28 mouse cellular contexts compared by ENCODE assay signal in genomic region chr4:27945351-27945750, GRCm38 (mm10).
DNase-seq lines count a peak whose midpoint lies in the region; ATAC-seq and TF ChIP-seq lines count a peak whose summit lies in the region.
"Had no signal": no experiment of that assay in that cellular context is flagged by ENCODE, and none has a peak within 500 bp of the region (broad histone marks: within the 10 kb centered on the region; RNA-seq: fewer than 3 reads in every experiment).

No protein-coding gene starts in this region.

- H3K4me1 ChIP-seq in forebrain, embryonic 11.5 days (replicated peaks; ENCODE audit: control insufficient read depth, insufficient read depth, low read length), result no peaks in the 10 kb centered on the region
- H3K4me1 ChIP-seq in forebrain, embryonic 13.5 days, result peaks cover 6% of the 10 kb centered on the region; the same call in 1 of the 2 replicates
- peaks cover 26% of the 10 kb centered on the region for H3K4me1 ChIP-seq in hindbrain, embryonic 10.5 days (replicated peaks)
- H3K4me1 ChIP-seq in hindbrain, embryonic 13.5 days (replicated peaks), result no peaks in the 10 kb centered on the region
- H3K4me1 ChIP-seq in midbrain, embryonic 11.5 days (ENCODE audit: control insufficient read depth, insufficient read depth, low read length), result peaks cover 7% of the 10 kb centered on the region
- H3K4me1 ChIP-seq in midbrain, embryonic 16.5 days (ENCODE audit: control insufficient read depth, insufficient read depth, low read length), result peaks cover 2% of the 10 kb centered on the region; the same call in 1 of the 2 replicates
- H3K4me1 ChIP-seq: embryonic facial prominence, embryonic 10.5 days; embryonic facial prominence, embryonic 13.5 days; heart, embryonic 10.5 days; heart, embryonic 13.5 days had no signal

- no peak for TF ChIP-seq CTCF in brain, embryonic 14.5 days (IDR thresholded peaks at IDR 0.05; ENCODE audit: borderline replicate concordance, extremely low read depth, insufficient read depth, insufficient read length)

- 71% methylated on average over 2 of the region's 2 CpGs for WGBS in forebrain, embryonic 11.5 days
- 54% methylated on average over 2 of the region's 2 CpGs for WGBS in forebrain, embryonic 13.5 days
- WGBS in hindbrain, embryonic 10.5 days, result 54% methylated on average over 2 of the region's 2 CpGs
- WGBS in hindbrain, embryonic 13.5 days, result 57% methylated on average over 2 of the region's 2 CpGs
- 52% methylated on average over 2 of the region's 2 CpGs for WGBS in midbrain, embryonic 11.5 days
- WGBS in midbrain, embryonic 16.5 days, result 26% methylated on average over 2 of the region's 2 CpGs

- H3K4me3 ChIP-seq in forebrain, embryonic 11.5 days (ENCODE audit: low read depth, low read length), result no peak overlapping the region
- no peak overlapping the region for H3K4me3 ChIP-seq in forebrain, embryonic 13.5 days
- no peak overlapping the region for H3K4me3 ChIP-seq in hindbrain, embryonic 10.5 days
- no peak overlapping the region for H3K4me3 ChIP-seq in hindbrain, embryonic 13.5 days
- no peak overlapping the region for H3K4me3 ChIP-seq in midbrain, embryonic 11.5 days (ENCODE audit: low read depth, low read length)
- no peak overlapping the region for H3K4me3 ChIP-seq in midbrain, embryonic 16.5 days (ENCODE audit: low read depth, low read length)
- H3K4me3 ChIP-seq: embryonic facial prominence, embryonic 10.5 days; embryonic facial prominence, embryonic 13.5 days; erythroblast, embryonic 14.5 days; heart, adult 2 months; heart, embryonic 10.5 days; heart, embryonic 13.5 days had no signal

- no peaks in the 10 kb centered on the region for H3K36me3 ChIP-seq in forebrain, embryonic 11.5 days (ENCODE audit: control insufficient read depth, insufficient read depth, low read length)
- H3K36me3 ChIP-seq in forebrain, embryonic 13.5 days (ENCODE audit: poor library complexity, severe bottlenecking), result no peaks in the 10 kb centered on the region
- no peaks in the 10 kb centered on the region for H3K36me3 ChIP-seq in hindbrain, embryonic 10.5 days
- no peaks in the 10 kb centered on the region for H3K36me3 ChIP-seq in hindbrain, embryonic 13.5 days
- no peaks in the 10 kb centered on the region for H3K36me3 ChIP-seq in midbrain, embryonic 11.5 days (ENCODE audit: control insufficient read depth, insufficient read depth, low read length)
- no peaks in the 10 kb centered on the region for H3K36me3 ChIP-seq in midbrain, embryonic 16.5 days (ENCODE audit: control insufficient read depth, insufficient read depth, low read length)
- H3K36me3 ChIP-seq: embryonic facial prominence, embryonic 10.5 days; embryonic facial prominence, embryonic 13.5 days; heart, embryonic 10.5 days; heart, embryonic 13.5 days had no signal

- H3K27ac ChIP-seq in forebrain, embryonic 11.5 days (ENCODE audit: low read depth, low read length), result no peak overlapping the region
- no peak overlapping the region for H3K27ac ChIP-seq in forebrain, embryonic 13.5 days
- H3K27ac ChIP-seq in hindbrain, embryonic 10.5 days, result 0 out of 2 replicates have a peak overlapping the region, but pooled peaks have one; percentile 50
- no peak overlapping the region for H3K27ac ChIP-seq in hindbrain, embryonic 13.5 days
- no peak overlapping the region for H3K27ac ChIP-seq in midbrain, embryonic 11.5 days (ENCODE audit: low read depth, low read length)
- H3K27ac ChIP-seq in midbrain, embryonic 16.5 days (ENCODE audit: low read length), result no peak overlapping the region
- H3K27ac ChIP-seq: embryonic facial prominence, embryonic 10.5 days; embryonic facial prominence, embryonic 13.5 days; heart, adult 2 months; heart, embryonic 10.5 days; heart, embryonic 13.5 days had no signal

- H3K4me2 ChIP-seq in forebrain, embryonic 11.5 days (ENCODE audit: low read depth, low read length, severe bottlenecking), result no peak overlapping the region
- H3K4me2 ChIP-seq in forebrain, embryonic 13.5 days, result no peak overlapping the region
- no peak overlapping the region for H3K4me2 ChIP-seq in hindbrain, embryonic 13.5 days
- no peak overlapping the region for H3K4me2 ChIP-seq in midbrain, embryonic 11.5 days
- H3K4me2 ChIP-seq in midbrain, embryonic 16.5 days (ENCODE audit: low read length), result no peak overlapping the region
- H3K4me2 ChIP-seq: embryonic facial prominence, embryonic 13.5 days; heart, embryonic 13.5 days had no signal

- no peaks in the 10 kb centered on the region for H3K27me3 ChIP-seq in forebrain, embryonic 11.5 days (ENCODE audit: control insufficient read depth, insufficient read depth, low read length)
- H3K27me3 ChIP-seq in forebrain, embryonic 13.5 days, result no peaks in the 10 kb centered on the region
- no peaks in the 10 kb centered on the region for H3K27me3 ChIP-seq in hindbrain, embryonic 10.5 days (ENCODE audit: insufficient read depth, poor library complexity, severe bottlenecking)
- no peaks in the 10 kb centered on the region for H3K27me3 ChIP-seq in hindbrain, embryonic 13.5 days
- no peaks in the 10 kb centered on the region for H3K27me3 ChIP-seq in midbrain, embryonic 11.5 days (ENCODE audit: control insufficient read depth, insufficient read depth, low read length)
- H3K27me3 ChIP-seq in midbrain, embryonic 16.5 days (ENCODE audit: control insufficient read depth, insufficient read depth, low read depth, low read length), result peaks cover 2% of the 10 kb centered on the region; the same call in 1 of the 2 replicates
- H3K27me3 ChIP-seq: embryonic facial prominence, embryonic 13.5 days; heart, embryonic 13.5 days had no signal

- no peak for TF ChIP-seq POLR2A in brain, embryonic 14.5 days (IDR thresholded peaks at IDR 0.05; ENCODE audit: borderline replicate concordance, extremely low read depth, insufficient read depth, insufficient read length, poor library complexity, severe bottlenecking)

- no peak for DNase-seq in forebrain, embryonic 11.5 days (ENCODE audit: low spot score)
- DNase-seq in hindbrain, embryonic 10.5 days (ENCODE audit: low spot score), result no peak
- peak; percentile 78 for DNase-seq in midbrain, embryonic 11.5 days (ENCODE audit: low spot score, missing footprints)
- DNase-seq in brain, embryonic 14.5 days (ENCODE audit: low read depth), result peak; percentile 31
- DNase-seq in frontal cortex, postnatal 14 days (ENCODE audit: low spot score in 2 of 2), result no peak
- DNase-seq: adrenal gland, adult 8-10 months; adrenal gland, postnatal 36 days; cerebellum, adult 11-12 months; cerebellum, adult 8-10 months; cerebellum, postnatal 10 days; cerebellum, postnatal 36 days; embryo, embryonic 11 days; gastrocnemius, postnatal 10 days; gastrocnemius, postnatal 36 days; heart, adult 2 months; heart, postnatal 14 days; heart, postnatal 4 days; kidney, adult 2 months had no signal

- H3K9me3 ChIP-seq in forebrain, embryonic 11.5 days (ENCODE audit: control insufficient read depth, low read length), result no peaks in the 10 kb centered on the region
- no peaks in the 10 kb centered on the region for H3K9me3 ChIP-seq in forebrain, embryonic 13.5 days (replicated peaks)
- no peaks in the 10 kb centered on the region for H3K9me3 ChIP-seq in hindbrain, embryonic 10.5 days
- no peaks in the 10 kb centered on the region for H3K9me3 ChIP-seq in hindbrain, embryonic 13.5 days
- no peaks in the 10 kb centered on the region for H3K9me3 ChIP-seq in midbrain, embryonic 11.5 days (ENCODE audit: control insufficient read depth, low read length)
- H3K9me3 ChIP-seq in midbrain, embryonic 16.5 days (replicated peaks; ENCODE audit: control insufficient read depth, low read length, poor library complexity, severe bottlenecking), result no peaks in the 10 kb centered on the region
- H3K9me3 ChIP-seq: embryonic facial prominence, embryonic 10.5 days; embryonic facial prominence, embryonic 13.5 days; heart, embryonic 10.5 days; heart, embryonic 13.5 days had no signal

- H3K9ac ChIP-seq in forebrain, embryonic 11.5 days (ENCODE audit: low read length), result no peak overlapping the region
- no peak overlapping the region for H3K9ac ChIP-seq in forebrain, embryonic 13.5 days
- H3K9ac ChIP-seq in hindbrain, embryonic 13.5 days, result no peak overlapping the region
- no peak overlapping the region for H3K9ac ChIP-seq in midbrain, embryonic 11.5 days (ENCODE audit: low read length)
- H3K9ac ChIP-seq in midbrain, embryonic 16.5 days (ENCODE audit: low read depth, low read length), result no peak overlapping the region
- H3K9ac ChIP-seq: embryonic facial prominence, embryonic 13.5 days; heart, embryonic 13.5 days had no signal

- ATAC-seq in forebrain, embryonic 11.5 days (replicated peaks; ENCODE audit: low FRiP score), result peak; percentile 68
- ATAC-seq in forebrain, embryonic 13.5 days, result no peak
- ATAC-seq in hindbrain, embryonic 13.5 days (ENCODE audit: low FRiP score), result no peak
- peak; percentile 78 for ATAC-seq in midbrain, embryonic 11.5 days (ENCODE audit: low FRiP score)
- ATAC-seq in midbrain, embryonic 16.5 days, result no peak
- ATAC-seq: activated CD4-positive, CD25-positive, alpha-beta regulatory T cell, adult 4 months; intestine, postnatal 0 days had no signal

Comparison
In these comparisons a context has a peak if more than half of its experiments do, and no peak if none do; other contexts are left out.
1. ATAC-seq: peak in forebrain, embryonic 11.5 days (single experiment) and midbrain, embryonic 11.5 days (single experiment); none in forebrain, embryonic 13.5 days (single experiment), hindbrain, embryonic 13.5 days (single experiment) and midbrain, embryonic 16.5 days (single experiment).
2. DNase-seq: peak in midbrain, embryonic 11.5 days (single experiment) and brain, embryonic 14.5 days (single experiment); none in forebrain, embryonic 11.5 days (single experiment), hindbrain, embryonic 10.5 days (single experiment) and frontal cortex, postnatal 14 days (0 of 2).